Mouse (Mus musculus) mesoderm, embryonic 11.5 days (tissue): ENCODE measurements at regions not wholly inside any gene's neighbourhood (a gene's known extent, or its start where the extent isn't known, plus 50 kb on each side); places are given as distances from the start of the nearest gene placed in this dataset.

Experiments
- DNase-seq: peaks from one replicate; pipeline ENCODE4 v3.0.0-alpha.2; 2012; ENCODE audit warnings: low read depth, low spot score

GRCm38 (mm10) chr6:102913776-102914175 lies 340.9 kb upstream of the Cntn3 start:
- DNase-seq: no peak

GRCm38 (mm10) chr6:102903960-102904359 lies 331.1 kb upstream of the Cntn3 start:
- DNase-seq: no peak

- DNase-seq: no peak
These were observed 327.7 kb upstream of the Cntn3 start for GRCm38 (mm10) chr6:102900407-102901110.

- no peak for DNase-seq
These were observed 295.5 kb upstream of the Cntn3 start for GRCm38 (mm10) chr6:102868404-102868803.

GRCm38 (mm10) chr6:102844507-102844906 lies 271.6 kb upstream of the Cntn3 start:
- no peak for DNase-seq

GRCm38 (mm10) chr6:102833151-102833550 lies 260.2 kb upstream of the Cntn3 start:
- peak; percentile 18 for DNase-seq
